Mouse (Mus musculus) ovary, adult 2 months (tissue): ENCODE results near the gene Hunk. TPM values are rescaled to one million over a fixed set of nuclear protein-coding genes. Genes with fewer than 3 reads are reported as not detected.

Experiments
- polyA plus RNA-seq: library from polyadenylated mRNA; depleted of rRNA; stranded (reverse); fragments of >200 nt; gene quantifications from 2 replicates; pipeline ENCODE4 v1.2.3, GENCODE M21; 2012; rRNA removed

Hunk gene
- 5.4 and 5.7 TPM in 2 replicates for polyA plus RNA-seq

GRCm38 (mm10) chr16:90385688-90386513 lies at the start of gene Hunk:
TSS of gene Hunk (plus strand) at chr16:90386013.

Other genes starting within 250 kb of the Hunk start
- gene Tiam1, start 242.2 kb upstream of the Hunk start, polyA plus RNA-seq: 3.4 and 4.1 TPM in 2 replicates
- gene Sod1, start 165.3 kb upstream of the Hunk start, polyA plus RNA-seq: 486 and 665 TPM in 2 replicates
- gene Scaf4, start 101.5 kb upstream of the Hunk start, polyA plus RNA-seq: 61.4 and 66.7 TPM in 2 replicates